Mouse (Mus musculus) CD4-positive, CD25-positive, alpha-beta regulatory T cell, adult 4 months (primary cell): ENCODE measurements around the gene Tmem38b. TPM values are rescaled to one million over a fixed set of nuclear protein-coding genes. Genes with fewer than 3 reads are reported as not detected.
"Not testable (repeated sequence)": the region's sequence is repeated elsewhere in the genome, so short reads cannot be mapped to it uniquely, and the experiment has no call there.

ENCODE experiments used
- ATAC-seq: one replicate; pipeline ENCODE4 v1.8.0; 2017
- polyA plus RNA-seq, 2 experiments: library from polyadenylated mRNA; unstranded; fragments of 100-300 nt; shearing (Covaris generic); gene quantifications; one replicate each; pipeline ENCODE4 v1.2.1; 2017

Gene Tmem38b
- 10 to 100 TPM; 15.0 to 17.3 TPM for polyA plus RNA-seq

GRCm38 (mm10) chr4:53825821-53826605 is at the start of gene Tmem38b:
Gene Tmem38b (plus strand): TSS chr4:53826045.
- ATAC-seq, result peak; percentile 81

GRCm38 (mm10) chr4:53781396-53781795 is 44.4 kb upstream of the Tmem38b start:
- ATAC-seq, result no peak

- ATAC-seq, result peak; percentile 68
Measured at GRCm38 (mm10) chr4:53782216-53783070, 43.4 kb upstream of the Tmem38b start.

GRCm38 (mm10) chr4:53785746-53786398 is 40.0 kb upstream of the Tmem38b start:
- peak; percentile 58 for ATAC-seq

GRCm38 (mm10) chr4:53786851-53787250 is 39.0 kb upstream of the Tmem38b start:
- no peak for ATAC-seq

- ATAC-seq, result no peak
Measured at GRCm38 (mm10) chr4:53789346-53789745, 36.5 kb upstream of the Tmem38b start.

GRCm38 (mm10) chr4:53794257-53794966 is 31.4 kb upstream of the Tmem38b start:
- ATAC-seq, result no peak

GRCm38 (mm10) chr4:53795086-53795485 is 30.8 kb upstream of the Tmem38b start:
- ATAC-seq, result no peak

- no peak for ATAC-seq
Measured at GRCm38 (mm10) chr4:53795706-53796105, 30.1 kb upstream of the Tmem38b start.

GRCm38 (mm10) chr4:53796865-53797772 is 28.7 kb upstream of the Tmem38b start:
- ATAC-seq, result no peak

- no peak for ATAC-seq
Measured at GRCm38 (mm10) chr4:53798896-53799676, 26.8 kb upstream of the Tmem38b start.

GRCm38 (mm10) chr4:53799753-53800152 is 26.1 kb upstream of the Tmem38b start:
- no peak for ATAC-seq

GRCm38 (mm10) chr4:53803674-53804073 is 22.2 kb upstream of the Tmem38b start:
- not testable (repeated sequence) for ATAC-seq

GRCm38 (mm10) chr4:53806428-53806827 is 19.4 kb upstream of the Tmem38b start:
- not testable (repeated sequence) for ATAC-seq

- no peak for ATAC-seq
Measured at GRCm38 (mm10) chr4:53818320-53818719, 7.5 kb upstream of the Tmem38b start.

- ATAC-seq, result no peak
Measured at GRCm38 (mm10) chr4:53823697-53824096, 2.1 kb upstream of the Tmem38b start.

GRCm38 (mm10) chr4:53824831-53825230 is 1.0 kb upstream of the Tmem38b start:
- ATAC-seq, result no peak

- peak; percentile 22 for ATAC-seq
Measured at GRCm38 (mm10) chr4:53826641-53827248, 900 bp downstream of the Tmem38b start.

GRCm38 (mm10) chr4:53827869-53828268 is 2.0 kb downstream of the Tmem38b start:
- no peak for ATAC-seq

- ATAC-seq, result no peak
Measured at GRCm38 (mm10) chr4:53828914-53829313, 3.1 kb downstream of the Tmem38b start.
